Mouse (Mus musculus): ENCODE results near the gene Ptbp3. TPM values are rescaled to one million over a fixed set of nuclear protein-coding genes. Genes with fewer than 3 reads are reported as not detected.

Ptbp3 gene
- 346 TPM for polyA plus RNA-seq (2014; fragmentation: Illumina TruSeq; extraction: RNeasy Lipid Tissue Mini Kit (QIAGEN cat#74804); ENCODE audit: low replicate concordance)

DNA sequence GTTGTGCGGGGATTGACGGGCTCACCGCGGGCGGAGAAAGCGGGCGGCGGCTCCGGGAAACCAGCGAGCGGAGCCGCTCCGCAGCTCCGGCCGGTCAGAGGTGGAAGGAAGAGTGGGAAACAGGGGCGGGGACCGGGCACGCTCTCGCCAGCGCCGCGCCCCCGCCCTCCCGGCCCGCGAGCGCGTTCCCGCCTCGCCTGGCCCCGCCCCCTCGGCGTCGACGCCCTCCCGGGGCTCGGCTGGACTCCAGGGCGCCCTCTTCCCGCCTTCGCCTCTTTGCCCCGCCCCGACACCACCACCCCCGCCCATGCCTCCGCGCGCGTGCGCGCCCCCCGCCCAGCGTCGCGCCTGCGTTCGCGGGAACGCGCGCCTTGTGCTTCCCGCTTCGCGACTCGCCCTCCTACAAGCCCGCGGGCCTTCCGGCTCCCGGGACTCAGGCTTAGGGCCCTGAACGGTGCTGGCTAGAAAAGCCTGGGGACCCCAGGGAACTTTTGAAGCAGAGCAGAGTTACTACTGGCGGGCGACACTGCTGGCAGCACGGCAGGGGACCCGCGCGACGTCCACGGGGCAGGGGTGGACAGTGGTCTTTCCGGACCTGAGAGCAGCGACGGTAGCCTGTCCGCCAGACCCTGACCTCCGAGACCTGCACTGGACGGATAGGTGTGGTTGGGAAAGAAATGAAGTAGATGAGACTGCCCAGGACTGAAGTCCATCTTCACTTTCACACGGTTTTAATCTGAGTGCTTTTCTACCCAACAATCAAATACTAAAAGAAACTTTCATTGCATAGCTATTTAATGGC lies at the start of gene Ptbp3:
Gene Ptbp3 (minus strand): TSS at position 190 of the 802 bp plus-strand sequence.

GRCm38 (mm10) chr4:59581314-59582185 lies 32.4 kb upstream of the Ptbp3 start, which contains the start of gene Hsdl2:
Gene Hsdl2 (plus strand): TSS chr4:59581563.

GRCm38 (mm10) chr4:59437990-59438854 lies 110.9 kb downstream of the Ptbp3 start, which contains the start of gene Susd1:
Gene Susd1 (minus strand): TSS chr4:59438633.

Other genes starting within 250 kb of the Ptbp3 start
- 11.7 TPM for gene Susd1, start 110.7 kb downstream of the Ptbp3 start, polyA plus RNA-seq (2014; fragmentation: Illumina TruSeq; extraction: RNeasy Lipid Tissue Mini Kit (QIAGEN cat#74804); ENCODE audit: low replicate concordance)
- 104 TPM for gene Hsdl2, start 32.2 kb upstream of the Ptbp3 start, polyA plus RNA-seq (2014; fragmentation: Illumina TruSeq; extraction: RNeasy Lipid Tissue Mini Kit (QIAGEN cat#74804); ENCODE audit: low replicate concordance)
- 1.4 TPM for gene E130308A19Rik, start 76.8 kb upstream of the Ptbp3 start, polyA plus RNA-seq (2014; fragmentation: Illumina TruSeq; extraction: RNeasy Lipid Tissue Mini Kit (QIAGEN cat#74804); ENCODE audit: low replicate concordance)

Data from small intestine, adult 10 weeks (tissue).